Mouse (Mus musculus): ENCODE data around the gene Adam17.

DNA sequence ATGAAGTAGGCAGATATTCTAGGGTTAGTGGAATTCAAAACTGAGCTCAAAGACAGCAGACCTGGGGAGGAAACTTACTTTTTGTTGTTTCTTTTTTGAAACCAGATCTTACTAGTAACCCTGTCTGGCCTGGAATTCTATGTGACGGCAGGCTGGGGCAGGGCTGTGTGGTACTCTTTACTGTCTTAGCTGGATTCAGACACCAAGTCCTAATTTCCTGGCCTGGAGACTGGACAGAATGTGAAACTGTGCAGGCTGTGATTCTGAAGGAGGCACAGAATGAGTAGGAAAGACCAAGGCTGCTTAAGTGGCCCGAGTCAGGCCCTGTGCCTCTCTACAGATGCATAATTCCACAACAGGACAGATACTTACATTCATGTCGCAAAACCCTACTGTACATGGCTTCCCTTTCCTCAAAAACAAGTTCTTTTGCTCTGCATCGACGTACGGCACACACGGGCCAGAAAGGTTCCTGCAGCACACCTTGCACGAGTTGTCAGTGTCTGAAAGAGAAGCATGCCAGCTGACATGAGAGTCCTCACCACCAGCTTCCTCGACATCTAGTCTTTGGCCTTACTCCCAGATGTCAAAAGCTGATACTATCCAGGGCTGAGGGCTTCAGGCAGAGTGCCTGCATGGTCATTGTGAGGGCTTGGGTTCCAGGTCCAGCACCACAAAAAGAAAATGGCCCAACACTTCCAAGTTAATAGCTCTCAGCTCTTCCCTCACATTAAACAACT is 43.6 kb downstream of the Adam17 start:
- TF ChIP-seq CTCF (IDR thresholded peaks at IDR 0.05; ENCODE audit: low read depth, low read length) (no peak), POLR2A (IDR thresholded peaks at IDR 0.05; ENCODE audit: extremely low read depth, insufficient read depth, low read length) (no peak)
